Mouse (Mus musculus) small intestine, adult 2 months (tissue): ENCODE results near the gene Actbl2.

Experiments
- CTCF ChIP-seq: fragments of 200-500 bp; IDR thresholded peaks from 2 replicates; pipeline ENCODE4 v1.5.1; 2012; ENCODE audit warnings: low read depth, mild to moderate bottlenecking, control low read depth, inconsistent platforms, low read length, moderate library complexity, mixed read lengths; ENCODE audit not compliant: insufficient replicate concordance, insufficient read length; ENCODE audit errors: extremely low read depth
- POLR2A ChIP-seq: fragments of 200-500 bp; IDR thresholded peaks from 2 replicates; pipeline ENCODE4 v1.6.1; 2012; ENCODE audit warnings: low read depth, mild to moderate bottlenecking, control low read depth, inconsistent platforms, low read length, moderate library complexity

DNA sequence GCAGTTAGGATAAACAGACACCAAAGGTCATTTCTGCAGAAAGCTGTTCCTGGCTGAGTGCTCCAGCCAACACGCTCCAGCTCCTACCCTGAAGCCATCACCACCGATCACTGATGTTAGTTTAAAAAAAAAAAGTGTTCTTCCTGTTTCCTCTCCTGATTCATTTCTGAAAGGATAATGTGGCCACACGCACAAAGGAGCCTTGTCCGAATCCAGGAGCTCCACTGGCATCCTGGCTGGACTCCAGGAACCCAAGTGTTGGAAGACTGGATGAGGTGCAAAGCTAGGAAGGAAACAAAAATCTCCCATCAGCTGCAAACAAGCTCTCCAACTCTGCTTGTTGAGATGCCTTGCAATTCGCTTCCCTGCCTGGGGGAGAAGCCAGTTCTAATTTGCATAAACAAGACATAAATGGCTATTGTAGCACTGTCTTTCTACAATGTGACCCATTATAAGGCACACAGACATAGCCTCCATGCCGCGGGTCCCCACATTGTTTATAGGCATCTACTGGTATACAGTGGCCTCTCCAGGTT lies 37.2 kb downstream of the Actbl2 start:
- no peak for TF ChIP-seq POLR2A
- TF ChIP-seq CTCF = no peak
